Mouse (Mus musculus) brown adipose tissue, adult 24 weeks (tissue): ENCODE measurements around the gene Zfp526. TPM values are rescaled to one million over a fixed set of nuclear protein-coding genes. Genes with fewer than 3 reads are reported as not detected.

ENCODE experiments used
- H3K27ac ChIP-seq: fragments of 200-500 bp; replicated peaks from 2 replicates; pipeline ENCODE4 v1.5.1; 2012; ENCODE audit warnings: low read depth, mild to moderate bottlenecking, low read length
- H3K4me1 ChIP-seq: fragments of 200-500 bp; 2 replicates; pipeline ENCODE4 v1.6.1; 2012; ENCODE audit warnings: low read length, mixed read lengths; ENCODE audit not compliant: control insufficient read depth, insufficient read depth, insufficient read length
- H3K4me3 ChIP-seq: fragments of 200-500 bp; 2 replicates; pipeline ENCODE4 v1.5.1; 2012; ENCODE audit warnings: low read depth, mild to moderate bottlenecking, low read length, moderate library complexity; ENCODE audit not compliant: insufficient read depth
- polyA plus RNA-seq: library from polyadenylated mRNA; stranded (reverse); fragments of >200 nt; gene quantifications from 2 replicates; pipeline ENCODE4 v1.2.4, GENCODE M21; 2012; ENCODE audit not compliant: missing spikeins, insufficient read depth, insufficient read length

Gene Zfp526
- polyA plus RNA-seq, 1 experiment, result 2.6 TPM

GRCm38 (mm10) chr7:25196107-25196506 is 25.1 kb upstream of the Zfp526 start:
- H3K4me1 ChIP-seq, result peaks cover 11% of the 10 kb centered on the region
- no peak overlapping the region for H3K4me3 ChIP-seq
- H3K27ac ChIP-seq, result no peak overlapping the region

GRCm38 (mm10) chr7:25197384-25198018 is 23.7 kb upstream of the Zfp526 start:
- H3K4me1 ChIP-seq, result peaks cover 11% of the 10 kb centered on the region
- no peak overlapping the region for H3K4me3 ChIP-seq
- no peak overlapping the region for H3K27ac ChIP-seq

GRCm38 (mm10) chr7:25203624-25204023 is 17.6 kb upstream of the Zfp526 start:
- Histone ChIP-seq H3K4me1 (no peaks in the 10 kb centered on the region), H3K27ac (no peak overlapping the region), H3K4me3 (no peak overlapping the region)

- 0 out of 2 replicates have a peak overlapping the region, but pooled peaks have one; percentile 20 for H3K27ac ChIP-seq
- H3K4me3 ChIP-seq, result no peak overlapping the region
- no peaks in the 10 kb centered on the region for H3K4me1 ChIP-seq
These were observed 15.7 kb upstream of the Zfp526 start for GRCm38 (mm10) chr7:25205355-25206093.

- no peak overlapping the region for H3K4me3 ChIP-seq
- H3K27ac ChIP-seq, result no peak overlapping the region
- no peaks in the 10 kb centered on the region for H3K4me1 ChIP-seq
These were observed 15.0 kb upstream of the Zfp526 start for GRCm38 (mm10) chr7:25206094-25206830.

- no peak overlapping the region for H3K27ac ChIP-seq
These were observed 12.0 kb upstream of the Zfp526 start for GRCm38 (mm10) chr7:25209161-25209622.

GRCm38 (mm10) chr7:25210482-25210881 is 10.7 kb upstream of the Zfp526 start:
- Histone ChIP-seq H3K27ac (no peak overlapping the region), H3K4me1 (no peaks in the 10 kb centered on the region)

More at GRCm38 (mm10) chr7:25209161-25209622, 12.0 kb upstream of the Zfp526 start:
- no peak overlapping the region for H3K4me3 ChIP-seq
- no peaks in the 10 kb centered on the region for H3K4me1 ChIP-seq

GRCm38 (mm10) chr7:25213099-25213498 is 8.1 kb upstream of the Zfp526 start:
- no peak overlapping the region for H3K4me3 ChIP-seq
- no peaks in the 10 kb centered on the region for H3K4me1 ChIP-seq
- no peak overlapping the region for H3K27ac ChIP-seq

More at GRCm38 (mm10) chr7:25210482-25210881, 10.7 kb upstream of the Zfp526 start:
- no peak overlapping the region for H3K4me3 ChIP-seq

GRCm38 (mm10) chr7:25214172-25214571 is 7.1 kb upstream of the Zfp526 start:
- peaks cover 3% of the 10 kb centered on the region for H3K4me1 ChIP-seq

GRCm38 (mm10) chr7:25217653-25218395 is 3.4 kb upstream of the Zfp526 start:
- no peak overlapping the region for H3K27ac ChIP-seq
- peak overlapping the region; percentile 80; the same call in 1 of the 2 replicates for H3K4me3 ChIP-seq
- H3K4me1 ChIP-seq, result peaks cover 14% of the 10 kb centered on the region

More at GRCm38 (mm10) chr7:25214172-25214571, 7.1 kb upstream of the Zfp526 start:
- no peak overlapping the region for H3K27ac ChIP-seq
- H3K4me3 ChIP-seq, result no peak overlapping the region

- Histone ChIP-seq H3K4me3 (peak overlapping the region; percentile 80), H3K4me1 (peaks cover 14% of the 10 kb centered on the region), H3K27ac (peak overlapping the region; percentile 76)
These were observed 2.4 kb upstream of the Zfp526 start for GRCm38 (mm10) chr7:25218705-25219415.

GRCm38 (mm10) chr7:25219416-25219750 is 1.8 kb upstream of the Zfp526 start:
- peak overlapping the region; percentile 76 for H3K27ac ChIP-seq
- H3K4me3 ChIP-seq, result peak overlapping the region; percentile 80
- H3K4me1 ChIP-seq, result peaks cover 14% of the 10 kb centered on the region

- peaks cover 14% of the 10 kb centered on the region for H3K4me1 ChIP-seq
- H3K27ac ChIP-seq, result peak overlapping the region; percentile 76
- H3K4me3 ChIP-seq, result peak overlapping the region; percentile 80
These were observed 1.3 kb upstream of the Zfp526 start for GRCm38 (mm10) chr7:25219756-25220456.
